Mouse (Mus musculus) ES-E14 (cell line): ENCODE measurements around the gene Apoh. TPM values are rescaled to one million over a fixed set of nuclear protein-coding genes. Genes with fewer than 3 reads are reported as not detected.

ENCODE experiments used
- DNase-seq: peaks from one replicate; pipeline ENCODE4 v3.0.0-alpha.2; 2013; ENCODE audit warnings: low read depth, low spot score
- H3K27ac ChIP-seq: 2 replicates; pipeline ENCODE4 v1.5.1; 2012; ENCODE audit warnings: low read depth, mild to moderate bottlenecking, low read length, moderate library complexity, mixed read lengths; ENCODE audit not compliant: poor library complexity, insufficient read depth, severe bottlenecking
- H3K36me3 ChIP-seq: 2 replicates; pipeline ENCODE4 v1.6.1; 2012; ENCODE audit warnings: mild to moderate bottlenecking, low read length, moderate library complexity, mixed read lengths; ENCODE audit not compliant: control insufficient read depth, poor library complexity, insufficient read depth, severe bottlenecking
- H3K4me1 ChIP-seq, 2 experiments: fragments of 150-350 bp in 1 of 2; sonication (generic) in 1 of 2; 2 replicates each; pipeline ENCODE4 v1.6.1; 2012; ENCODE audit warnings: low read length in 2 of 2, mild to moderate bottlenecking in 1 of 2, mixed read lengths in 1 of 2; ENCODE audit not compliant: control insufficient read depth in 2 of 2, insufficient read depth in 2 of 2, poor library complexity in 1 of 2
- H3K4me3 ChIP-seq, 2 experiments: fragments of 150-350 bp in 1 of 2; sonication (generic) in 1 of 2; 2 replicates each; pipeline ENCODE4 v1.5.1; 2012; ENCODE audit warnings: low read length in 2 of 2, low read depth in 1 of 2, mild to moderate bottlenecking in 1 of 2, mixed read lengths in 1 of 2; ENCODE audit not compliant: insufficient read depth in 1 of 2, poor library complexity in 1 of 2, severe bottlenecking in 1 of 2
- H3K9ac ChIP-seq: 2 replicates; pipeline ENCODE4 v1.6.1; 2012; ENCODE audit warnings: low read depth, mild to moderate bottlenecking, low read length, mixed read lengths; ENCODE audit not compliant: poor library complexity, insufficient read depth, severe bottlenecking
- H3K9me3 ChIP-seq: fragments of 150-350 bp; sonication (generic); 2 replicates; pipeline ENCODE4 v1.6.1; 2012; ENCODE audit warnings: low read depth, mild to moderate bottlenecking, low read length; ENCODE audit not compliant: control insufficient read depth, insufficient read depth
- CHD2 ChIP-seq: IDR thresholded peaks from 2 replicates; pipeline ENCODE4 v1.6.1; 2014; ENCODE audit warnings: mild to moderate bottlenecking, low read depth, low read length, inconsistent platforms
- HCFC1 ChIP-seq: IDR thresholded peaks from 2 replicates; pipeline ENCODE4 v1.6.1; 2012; ENCODE audit warnings: low read length, inconsistent platforms, borderline replicate concordance; ENCODE audit not compliant: insufficient read depth
- MAFK ChIP-seq: IDR thresholded peaks from 2 replicates; pipeline ENCODE4 v1.6.1; 2014; ENCODE audit warnings: mild to moderate bottlenecking, low read depth, low read length, inconsistent platforms; ENCODE audit not compliant: insufficient read depth
- ZC3H11A ChIP-seq: IDR thresholded peaks from 2 replicates; pipeline ENCODE4 v1.6.1; 2012; ENCODE audit warnings: low read depth, mild to moderate bottlenecking, inconsistent platforms, low read length, borderline replicate concordance
- ZNF384 ChIP-seq: IDR thresholded peaks from 2 replicates; pipeline ENCODE4 v1.6.1; 2012; ENCODE audit warnings: low read depth, low read length, inconsistent platforms
- in situ Hi-C, 2 experiments: fragments of 600-800 bp; cut with MboI; formaldehyde crosslinking; loops; one replicate each; pipeline ENCODE4 v1.15.1; 2025; ENCODE audit warnings: low sequenced_read_pairs in 2 of 2, inconsistent platforms in 1 of 2; ENCODE audit not compliant: unreplicated experiment in 2 of 2
- total RNA-seq: library from RNA; depleted of rRNA; stranded (reverse); fragments of 300-350 nt; gene quantifications from 2 replicates; pipeline ENCODE4 v1.2.3, GENCODE M21; 2012

Gene Apoh
- total RNA-seq, 1 experiment: not detected

DNA sequence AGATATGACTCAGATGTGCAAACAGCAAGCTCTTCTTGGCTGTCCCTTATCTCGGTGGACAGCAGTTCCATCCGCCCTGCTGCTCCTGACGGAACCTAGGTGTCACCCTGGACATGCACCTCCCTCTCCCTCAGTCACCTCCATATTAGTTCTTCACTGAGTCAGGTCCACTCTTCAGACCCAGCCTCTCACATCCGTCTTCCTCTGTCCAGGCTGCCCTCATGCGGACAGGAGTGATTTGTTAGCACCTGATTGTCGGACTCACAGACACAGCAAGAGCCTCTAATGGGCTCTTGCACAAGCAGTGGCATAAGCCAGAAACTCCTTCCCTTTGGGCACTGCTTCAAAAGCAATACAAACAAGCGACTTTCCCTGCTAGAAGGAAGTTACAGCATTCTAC is 35.9 kb upstream of the Apoh start:
- no peak for DNase-seq
- H3K4me3 ChIP-seq: no peak overlapping the region
- no peak overlapping the region for H3K27ac ChIP-seq
- in situ Hi-C loops: no loop called here
- H3K9me3 ChIP-seq: no peaks in the 10 kb centered on the region
- TF ChIP-seq CHD2: no peak
- TF ChIP-seq ZNF384: no peak
- TF ChIP-seq ZC3H11A: no peak
- TF ChIP-seq MAFK: no peak
- no peak for TF ChIP-seq HCFC1
- H3K36me3 ChIP-seq: no peaks in the 10 kb centered on the region
- no peak overlapping the region for H3K9ac ChIP-seq
- H3K4me1 ChIP-seq: no peaks in the 10 kb centered on the region

DNA sequence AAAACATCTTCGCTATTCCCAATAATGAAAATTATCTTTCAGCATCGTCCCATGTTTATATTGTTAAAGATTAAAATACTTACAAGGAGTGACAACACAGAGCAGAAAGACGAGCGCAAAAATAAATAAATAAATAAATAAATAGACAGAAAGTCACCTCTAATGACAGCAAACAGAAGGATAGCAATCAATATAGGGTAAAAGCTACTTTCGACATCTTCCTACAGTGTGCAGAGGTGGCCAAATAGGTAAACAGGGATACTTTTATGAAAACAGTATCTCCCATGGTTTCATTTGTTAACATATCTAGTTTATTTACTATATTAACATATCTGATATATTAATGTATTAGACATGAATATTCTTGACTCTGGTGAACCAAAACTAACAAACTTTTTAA is 34.9 kb upstream of the Apoh start:
- DNase-seq: no peak
- H3K9ac ChIP-seq: no peak overlapping the region
- H3K27ac ChIP-seq: no peak overlapping the region
- H3K4me3 ChIP-seq: no peak overlapping the region
- no peak for TF ChIP-seq ZC3H11A
- no peaks in the 10 kb centered on the region for H3K4me1 ChIP-seq
- H3K9me3 ChIP-seq: no peaks in the 10 kb centered on the region
- in situ Hi-C loops: no loop called here
- no peaks in the 10 kb centered on the region for H3K36me3 ChIP-seq

DNA sequence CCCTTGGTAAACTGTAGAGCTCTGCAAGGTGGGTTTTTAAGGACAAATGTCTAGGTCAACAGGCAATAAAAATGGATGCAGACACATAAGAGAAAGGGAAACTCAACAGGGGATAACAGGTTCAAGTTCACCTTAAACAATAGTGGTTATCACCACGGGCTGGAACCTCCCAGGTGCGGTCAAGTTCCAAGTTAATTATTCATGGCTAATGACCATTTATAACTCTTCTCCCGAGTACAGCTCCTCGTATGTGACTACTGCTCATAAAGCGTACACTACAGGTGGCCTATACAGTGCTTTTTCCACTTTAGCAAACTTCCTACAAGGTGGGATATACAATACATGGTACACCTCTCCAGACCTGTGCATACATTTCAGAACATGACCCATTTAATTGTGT is 33.4 kb upstream of the Apoh start:
- TF ChIP-seq CHD2 (no peak), HCFC1 (no peak), ZC3H11A (no peak), ZNF384 (no peak), MAFK (no peak)
- no peak overlapping the region for H3K27ac ChIP-seq
- H3K4me3 ChIP-seq: no peak overlapping the region
- in situ Hi-C loops: no loop called here
- H3K4me1 ChIP-seq: no peaks in the 10 kb centered on the region
- no peak overlapping the region for H3K9ac ChIP-seq
- no peaks in the 10 kb centered on the region for H3K9me3 ChIP-seq
- H3K36me3 ChIP-seq: no peaks in the 10 kb centered on the region
- DNase-seq: no peak

DNA sequence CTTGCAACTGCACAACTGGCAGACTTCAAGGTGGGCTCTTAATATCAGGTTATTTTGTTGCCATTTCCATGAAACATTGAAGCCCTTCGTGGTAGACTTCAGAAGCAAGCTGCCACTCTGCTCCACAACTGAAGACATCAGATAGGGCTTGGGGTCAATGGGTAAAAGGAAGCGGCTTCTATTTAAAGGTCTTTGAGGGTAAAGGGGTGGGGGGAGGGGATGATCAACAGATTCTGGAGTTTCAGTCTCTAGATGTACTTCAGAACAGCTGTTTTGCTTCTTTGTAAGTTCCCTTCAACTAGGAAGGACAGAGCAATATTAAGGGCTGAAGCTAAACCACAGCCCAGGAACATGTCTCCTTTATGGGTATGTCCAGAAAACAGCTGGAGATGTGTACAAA is 31.2 kb upstream of the Apoh start:
- in situ Hi-C loops: no loop called here
- H3K36me3 ChIP-seq: no peaks in the 10 kb centered on the region
- TF ChIP-seq CHD2 (no peak), MAFK (no peak), ZC3H11A (no peak), ZNF384 (no peak), HCFC1 (no peak)

DNA sequence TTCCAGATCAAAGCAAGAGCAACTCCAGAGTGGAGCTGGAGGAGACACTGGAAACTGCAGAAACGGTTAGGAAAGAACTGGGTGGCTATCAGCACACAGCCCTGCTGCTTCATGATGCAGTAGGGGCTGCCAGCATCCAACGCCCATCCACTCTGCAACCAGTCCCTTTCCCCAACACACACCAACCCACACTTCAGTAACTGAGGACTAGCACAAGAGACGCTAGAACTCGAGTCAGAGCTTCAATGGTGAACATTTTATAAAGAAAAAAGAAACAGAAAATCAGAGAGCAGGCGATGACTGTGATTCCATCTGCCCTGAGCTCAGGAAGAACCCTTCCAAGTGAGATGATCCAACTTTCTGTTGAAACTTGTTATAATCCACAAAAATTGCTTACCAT is 30.6 kb upstream of the Apoh start:
- Histone ChIP-seq H3K27ac (no peak overlapping the region), H3K9me3 (no peaks in the 10 kb centered on the region), H3K36me3 (no peaks in the 10 kb centered on the region), H3K4me3 (no peak overlapping the region), H3K9ac (no peak overlapping the region), H3K4me1 (no peaks in the 10 kb centered on the region)
- no peak for DNase-seq
- TF ChIP-seq ZC3H11A (no peak), HCFC1 (no peak), ZNF384 (no peak), CHD2 (no peak), MAFK (no peak)
- in situ Hi-C loops: no loop called here

More for the DNA sequence above, 31.2 kb upstream of the Apoh start:
- no peaks in the 10 kb centered on the region for H3K4me1 ChIP-seq
- no peak overlapping the region for H3K27ac ChIP-seq
- H3K9me3 ChIP-seq: no peaks in the 10 kb centered on the region
- no peak overlapping the region for H3K9ac ChIP-seq
- no peak overlapping the region for H3K4me3 ChIP-seq
- DNase-seq: no peak
